Mouse (Mus musculus): ENCODE measurements around the gene Thsd4.

Gene Thsd4

GRCm38 (mm10) chr9:60152990-60153389, 368.9 kb downstream of the Thsd4 start:
- no peak for DNase-seq (ENCODE audit: low read depth, low spot score)

GRCm38 (mm10) chr9:60151897-60152627, 369.8 kb downstream of the Thsd4 start:
- no peak for DNase-seq (ENCODE audit: low read depth, low spot score)

GRCm38 (mm10) chr9:60150511-60150910, 371.3 kb downstream of the Thsd4 start:
- DNase-seq (ENCODE audit: low read depth, low spot score): no peak

- no peak for DNase-seq (ENCODE audit: low read depth, low spot score)
These were observed 372.9 kb downstream of the Thsd4 start for GRCm38 (mm10) chr9:60148988-60149387.

GRCm38 (mm10) chr9:60147401-60147800, 374.4 kb downstream of the Thsd4 start:
- peak; percentile 55 for DNase-seq (ENCODE audit: low read depth, low spot score)

GRCm38 (mm10) chr9:60143816-60144215, 378.0 kb downstream of the Thsd4 start:
- no peak for DNase-seq (ENCODE audit: low read depth, low spot score)

GRCm38 (mm10) chr9:60141081-60141514, 380.7 kb downstream of the Thsd4 start:
- DNase-seq (ENCODE audit: low read depth, low spot score): no peak

- DNase-seq (ENCODE audit: low read depth, low spot score): no peak
These were observed 381.4 kb downstream of the Thsd4 start for GRCm38 (mm10) chr9:60140411-60140810.

- DNase-seq (ENCODE audit: low read depth, low spot score): no peak
These were observed 382.4 kb downstream of the Thsd4 start for GRCm38 (mm10) chr9:60139446-60139845.

- DNase-seq (ENCODE audit: low read depth, low spot score): no peak
These were observed 392.4 kb downstream of the Thsd4 start for GRCm38 (mm10) chr9:60129235-60129991.

- DNase-seq (ENCODE audit: low read depth, low spot score): no peak
These were observed 394.9 kb downstream of the Thsd4 start for GRCm38 (mm10) chr9:60126961-60127360.

GRCm38 (mm10) chr9:60124102-60124501, 397.7 kb downstream of the Thsd4 start:
- no peak for DNase-seq (ENCODE audit: low read depth, low spot score)

- DNase-seq (ENCODE audit: low read depth, low spot score): no peak
These were observed 398.8 kb downstream of the Thsd4 start for GRCm38 (mm10) chr9:60123066-60123465.

GRCm38 (mm10) chr9:60119846-60120245, 402.0 kb downstream of the Thsd4 start:
- DNase-seq (ENCODE audit: low read depth, low spot score): no peak

- no peak for DNase-seq (ENCODE audit: low read depth, low spot score)
These were observed 404.0 kb downstream of the Thsd4 start for GRCm38 (mm10) chr9:60117831-60118230.

- DNase-seq (ENCODE audit: low read depth, low spot score): no peak
These were observed 406.1 kb downstream of the Thsd4 start for GRCm38 (mm10) chr9:60115711-60116247.

GRCm38 (mm10) chr9:60115306-60115705, 406.5 kb downstream of the Thsd4 start:
- DNase-seq (ENCODE audit: low read depth, low spot score): no peak

GRCm38 (mm10) chr9:60110200-60110599, 411.6 kb downstream of the Thsd4 start:
- no peak for DNase-seq (ENCODE audit: low read depth, low spot score)

- DNase-seq (ENCODE audit: low read depth, low spot score): no peak
These were observed 415.2 kb downstream of the Thsd4 start for GRCm38 (mm10) chr9:60106683-60107082.

- DNase-seq (ENCODE audit: low read depth, low spot score): no peak
These were observed 415.7 kb downstream of the Thsd4 start for GRCm38 (mm10) chr9:60106106-60106505.

GRCm38 (mm10) chr9:60094211-60094610, 427.6 kb downstream of the Thsd4 start:
- no peak for DNase-seq (ENCODE audit: low read depth, low spot score)

- DNase-seq (ENCODE audit: low read depth, low spot score): no peak
These were observed 429.4 kb downstream of the Thsd4 start for GRCm38 (mm10) chr9:60092428-60092827.

- DNase-seq (ENCODE audit: low read depth, low spot score): no peak
These were observed 432.4 kb downstream of the Thsd4 start for GRCm38 (mm10) chr9:60089441-60089840.
